Mouse (Mus musculus): ENCODE data around the gene Gm49510. TPM values are rescaled to one million over a fixed set of nuclear protein-coding genes. Genes with fewer than 3 reads are reported as not detected.

The Gm49510 gene
- total and polyA plus RNA-seq, 3 experiments, result 0.12 to 0.25 TPM; not detected in 1

- in situ Hi-C loops (cut with MboI; ENCODE audit: low pct_ligation_motif_present, low pct_unique_long_range_greater_than_20kb, low sequenced_read_pairs) (loop anchor here (25.0 kb wide), 1 partner anchor 436 kb away; the partner anchor contains the start of genes Maff and Pla2g6), dilution Hi-C loops (cut with MboI; ENCODE audit: extremely low pct_ligation_motif_present, extremely low pct_unique_long_range_greater_than_20kb, low sequenced_read_pairs) (no loop called here)
- Histone ChIP-seq H3K36me3 (replicated peaks in 1 of 2; ENCODE audit: control insufficient read depth in 1 of 2, insufficient read depth in 1 of 2, low read length in 1 of 2) (peaks cover 20 to 49% of the 10 kb centered on the region in 2 experiments), H3K4me3 (replicated peaks in 1 of 3; ENCODE audit: low read depth in 2 of 3, low read length in 2 of 3, poor library complexity in 1 of 3) (peak overlapping the region; percentile 70 to 95 (median 83)), H3K9me3 (replicated peaks; ENCODE audit: low read length) (no peaks in the 10 kb centered on the region), H3K4me1 (ENCODE audit: control insufficient read depth in 1 of 2, insufficient read depth in 2 of 2) (peaks cover 13 to 71% of the 10 kb centered on the region in 2 experiments), H3K27me3 (replicated peaks) (no peaks in the 10 kb centered on the region), H3K79me2 (replicated peaks; ENCODE audit: control insufficient read depth, extremely low read depth, insufficient read depth, poor library complexity, severe bottlenecking) (no peaks in the 10 kb centered on the region; the same call in 1 of the 2 replicates), H3K27ac (ENCODE audit: insufficient read depth, low read depth) (peak overlapping the region; percentile 51), H3K9ac (ENCODE audit: insufficient read depth, low read depth) (peak overlapping the region; percentile 49), H3K4me2 (ENCODE audit: insufficient read depth, low read depth, poor library complexity, severe bottlenecking) (peak overlapping the region; percentile 81)
- TF ChIP-seq ETS1 (conservative IDR thresholded peaks at IDR 0.05; ENCODE audit: low read depth, low read length) (no peak), ELF1 (IDR thresholded peaks at IDR 0.05; ENCODE audit: low read depth, low read length) (peak; percentile 35; the same call in 1 of the 2 replicates), SMC3 (IDR thresholded peaks at IDR 0.05; ENCODE audit: low read depth, low read length) (no peak), IRF4 (IDR thresholded peaks at IDR 0.05; ENCODE audit: low read depth, low read length) (no peak), MEF2A (IDR thresholded peaks at IDR 0.05; ENCODE audit: borderline replicate concordance, low read depth, low read length) (no peak)
- DNase-seq (ENCODE audit: extremely low read depth), result no peak
These were observed 1.3 kb downstream of the Gm49510 start for GRCm38 (mm10) chr15:78900585-78901421.

- no peaks in the 10 kb centered on the region for H3K27me3 ChIP-seq (replicated peaks)
- no peaks in the 10 kb centered on the region for H3K9me3 ChIP-seq (replicated peaks; ENCODE audit: low read length)
- peaks cover 7 to 65% of the 10 kb centered on the region in 2 experiments for H3K4me1 ChIP-seq (ENCODE audit: control insufficient read depth in 1 of 2, insufficient read depth in 2 of 2)
- no peak for TF ChIP-seq TCF12 (IDR thresholded peaks at IDR 0.05; ENCODE audit: low read depth, low read length)
- no peak for TF ChIP-seq RAD21 (IDR thresholded peaks at IDR 0.05; ENCODE audit: low read depth, low read length)
- no peak for TF ChIP-seq ELF1 (IDR thresholded peaks at IDR 0.05; ENCODE audit: low read depth, low read length)
- no peak for TF ChIP-seq JUND (conservative IDR thresholded peaks at IDR 0.05; ENCODE audit: low read depth, low read length)
- TF ChIP-seq IRF4 (IDR thresholded peaks at IDR 0.05; ENCODE audit: low read depth, low read length), result no peak
- no peak for TF ChIP-seq ETS1 (conservative IDR thresholded peaks at IDR 0.05; ENCODE audit: low read depth, low read length)
- no peak for TF ChIP-seq MYC (IDR thresholded peaks at IDR 0.05; ENCODE audit: low read depth, low read length)
- no peak for TF ChIP-seq MXI1 (IDR thresholded peaks at IDR 0.05; ENCODE audit: low read depth, low read length)
- TF ChIP-seq GABPA (IDR thresholded peaks at IDR 0.05; ENCODE audit: insufficient replicate concordance, low read depth, low read length), result no peak
- TF ChIP-seq RCOR1 (conservative IDR thresholded peaks at IDR 0.05; ENCODE audit: low read depth, low read length), result no peak
- no peak for TF ChIP-seq POLR2A (IDR thresholded peaks at IDR 0.05; ENCODE audit: low read depth, low read length)
- TF ChIP-seq USF2 (conservative IDR thresholded peaks at IDR 0.05; ENCODE audit: low read depth, low read length), result no peak
- no peak for TF ChIP-seq USF1 (IDR thresholded peaks at IDR 0.05; ENCODE audit: low read depth, low read length)
- TF ChIP-seq NELFE (IDR thresholded peaks at IDR 0.05; ENCODE audit: low read depth, low read length), result no peak
- TF ChIP-seq EP300 (IDR thresholded peaks at IDR 0.05; ENCODE audit: low read length), result no peak
- peak overlapping the region; percentile 51; the same call in 1 of the 2 replicates for H3K27ac ChIP-seq (ENCODE audit: insufficient read depth, low read depth)
- H3K4me3 ChIP-seq (replicated peaks in 1 of 3; ENCODE audit: low read depth in 2 of 3, low read length in 2 of 3, poor library complexity in 1 of 3), result peak overlapping the region in 1 of 3 experiments; percentile 95
- dilution Hi-C loops (cut with MboI; ENCODE audit: extremely low pct_ligation_motif_present, extremely low pct_unique_long_range_greater_than_20kb, low sequenced_read_pairs), result no loop called here
- no peak overlapping the region; the same call in 1 of the 2 replicates for H3K9ac ChIP-seq (ENCODE audit: insufficient read depth, low read depth)
- DNase-seq (ENCODE audit: extremely low read depth), result no peak
- H3K79me2 ChIP-seq (replicated peaks; ENCODE audit: control insufficient read depth, extremely low read depth, insufficient read depth, poor library complexity, severe bottlenecking), result no peaks in the 10 kb centered on the region; the same call in 1 of the 2 replicates
- peak overlapping the region; percentile 81; the same call in 1 of the 2 replicates for H3K4me2 ChIP-seq (ENCODE audit: insufficient read depth, low read depth, poor library complexity, severe bottlenecking)
- in situ Hi-C loops (cut with MboI; ENCODE audit: low pct_ligation_motif_present, low pct_unique_long_range_greater_than_20kb, low sequenced_read_pairs), result loop anchor here (25.0 kb wide), 1 partner anchor 436 kb away; the partner anchor contains the start of genes Maff and Pla2g6
- H3K36me3 ChIP-seq (replicated peaks in 1 of 2; ENCODE audit: control insufficient read depth in 1 of 2, insufficient read depth in 1 of 2, low read length in 1 of 2), result peaks cover 26 to 53% of the 10 kb centered on the region in 2 experiments
These were observed 1.9 kb downstream of the Gm49510 start for GRCm38 (mm10) chr15:78901422-78901789.
